Mouse (Mus musculus) forebrain, embryonic 16.5 days (tissue): Measurements from ENCODE around the gene Dus2. TPM values are rescaled to one million over a fixed set of nuclear protein-coding genes. Genes with fewer than 3 reads are reported as not detected.
A peak's percentile ranks its signal among the peaks of the same experiment; 100 is the strongest.

ENCODE experiments used
- ATAC-seq: fragments of 200-750 bp; cut with Nextera tagmentation; 2 replicates; pipeline ENCODE4 v1.8.0; 2017; ENCODE audit warnings: mild to moderate bottlenecking, moderate library complexity
- H3K27ac ChIP-seq: fragments of 300-500 bp; sonication (generic); 2 replicates; pipeline ENCODE4 v1.5.1; 2014; ENCODE audit warnings: low read length, control low read depth
- H3K27me3 ChIP-seq: fragments of 300-500 bp; sonication (generic); replicated peaks from 2 replicates; pipeline ENCODE4 v1.6.1; 2014; ENCODE audit warnings: low read length; ENCODE audit not compliant: control insufficient read depth, insufficient read depth
- H3K36me3 ChIP-seq: fragments of 300-500 bp; sonication (generic); 2 replicates; pipeline ENCODE4 v1.6.1; 2014; ENCODE audit not compliant: control insufficient read depth, insufficient read depth
- H3K4me1 ChIP-seq: fragments of 300-500 bp; sonication (generic); replicated peaks from 2 replicates; pipeline ENCODE4 v1.6.1; 2014; ENCODE audit warnings: low read length; ENCODE audit not compliant: control insufficient read depth, insufficient read depth
- H3K4me2 ChIP-seq: fragments of 300-500 bp; sonication (generic); 2 replicates; pipeline ENCODE4 v1.6.1; 2014; ENCODE audit warnings: mild to moderate bottlenecking, low read length, control low read depth
- H3K4me3 ChIP-seq: fragments of 300-500 bp; sonication (generic); replicated peaks from 2 replicates; pipeline ENCODE4 v1.5.1; 2014; ENCODE audit warnings: mild to moderate bottlenecking, low read length, control low read depth
- H3K9ac ChIP-seq: fragments of 300-500 bp; sonication (generic); replicated peaks from 2 replicates; pipeline ENCODE4 v1.6.1; 2014; ENCODE audit warnings: low read depth, low read length, control low read depth
- H3K9me3 ChIP-seq: fragments of 300-500 bp; sonication (generic); 2 replicates; pipeline ENCODE4 v1.6.1; 2016; ENCODE audit warnings: low read length; ENCODE audit not compliant: control insufficient read depth
- WGBS: fragments of 180-500 bp; shearing (Covaris S2); extraction: QIAGEN DNeasy Blood & Tissue Kit; methylation state at CpG from one replicate; pipeline ENCODE4 v1.1.7; 2014; 5-methylcytosine and 5-hydroxymethylcytosine counted together
- polyA plus RNA-seq: library from polyadenylated mRNA; unstranded; fragments of >200 nt; fragmentation: Nextera tagmentation; extraction: Ambion mirVana; gene quantifications from 2 replicates; pipeline ENCODE4 v1.2.1, GENCODE M21; 2015

Dus2 gene
- polyA plus RNA-seq, 1 experiment from 2014 or later, result 25.8 TPM

GRCm38 (mm10) chr8:105961101-105961500, 30.0 kb upstream of the Dus2 start:
- Histone ChIP-seq H3K4me3 (no peak overlapping the region), H3K4me1 (no peaks in the 10 kb centered on the region), H3K4me2 (no peak overlapping the region), H3K9ac (no peak overlapping the region), H3K27me3 (peaks cover 3% of the 10 kb centered on the region), H3K36me3 (no peaks in the 10 kb centered on the region), H3K27ac (no peak overlapping the region), H3K9me3 (no peaks in the 10 kb centered on the region)
- no peak for ATAC-seq
- 76% methylated on average over 14 of the region's 14 CpGs for WGBS

- Histone ChIP-seq H3K27ac (no peak overlapping the region), H3K9me3 (no peaks in the 10 kb centered on the region), H3K4me1 (no peaks in the 10 kb centered on the region), H3K4me3 (no peak overlapping the region), H3K27me3 (peaks cover 4% of the 10 kb centered on the region), H3K9ac (no peak overlapping the region), H3K36me3 (no peaks in the 10 kb centered on the region), H3K4me2 (no peak overlapping the region)
- no peak for ATAC-seq
- WGBS, result 85% methylated on average over 10 of the region's 10 CpGs
Measured at GRCm38 (mm10) chr8:105961536-105961935, 29.6 kb upstream of the Dus2 start.

- no peaks in the 10 kb centered on the region for H3K9me3 ChIP-seq
- no peak overlapping the region for H3K9ac ChIP-seq
- H3K4me2 ChIP-seq, result peak overlapping the region; percentile 67
Measured at GRCm38 (mm10) chr8:105964506-105965265, 26.5 kb upstream of the Dus2 start.

GRCm38 (mm10) chr8:105965266-105965904, 25.8 kb upstream of the Dus2 start:
- H3K27ac ChIP-seq, result no peak overlapping the region
- H3K9me3 ChIP-seq, result no peaks in the 10 kb centered on the region
- no peaks in the 10 kb centered on the region for H3K36me3 ChIP-seq
- H3K27me3 ChIP-seq, result peaks cover 15% of the 10 kb centered on the region
- H3K9ac ChIP-seq, result peak overlapping the region; percentile 70
- WGBS, result 3% methylated on average over 37 of the region's 40 CpGs
- no peaks in the 10 kb centered on the region for H3K4me1 ChIP-seq
- peak overlapping the region; percentile 59 for H3K4me3 ChIP-seq
- peak overlapping the region; percentile 67 for H3K4me2 ChIP-seq
- ATAC-seq, result peak; percentile 75

More at GRCm38 (mm10) chr8:105964506-105965265, 26.5 kb upstream of the Dus2 start:
- Histone ChIP-seq H3K36me3 (no peaks in the 10 kb centered on the region), H3K4me1 (no peaks in the 10 kb centered on the region), H3K4me3 (peak overlapping the region; percentile 59; the same call in 1 of the 2 replicates), H3K27ac (no peak overlapping the region), H3K27me3 (peaks cover 15% of the 10 kb centered on the region)
- 72% methylated on average over 12 of the region's 12 CpGs for WGBS
- ATAC-seq, result no peak

- H3K9ac ChIP-seq, result peak within 1 kb of the TSS; percentile 70
- under 1% methylated on average over 46 of the region's 47 CpGs for WGBS
- no peaks in the 10 kb centered on the region for H3K36me3 ChIP-seq
- H3K4me3 ChIP-seq, result peak within 1 kb of the TSS; percentile 59
- peak within 1 kb of the TSS; percentile 67 for H3K4me2 ChIP-seq
- peak; percentile 87 for ATAC-seq
- peaks cover 15% of the 10 kb centered on the region for H3K27me3 ChIP-seq
- no peaks in the 10 kb centered on the region for H3K9me3 ChIP-seq
- no peaks in the 10 kb centered on the region for H3K4me1 ChIP-seq
- H3K27ac ChIP-seq, result no peak within 1 kb of the TSS
Measured at GRCm38 (mm10) chr8:105965905-105966341, 25.2 kb upstream of the Dus2 start, which contains the start of gene Slc12a4. Slc12a4 (minus strand) TSS chr8:105966097.

- no peak overlapping the region for H3K4me3 ChIP-seq
- no peaks in the 10 kb centered on the region for H3K36me3 ChIP-seq
- no peak overlapping the region for H3K9ac ChIP-seq
- peaks cover 15% of the 10 kb centered on the region for H3K27me3 ChIP-seq
- 8% methylated on average over 19 of the region's 19 CpGs for WGBS
- no peak overlapping the region for H3K27ac ChIP-seq
- no peak overlapping the region for H3K4me2 ChIP-seq
- 0 out of 2 replicates have a peak, but pooled peaks have one; percentile 10 for ATAC-seq
- H3K9me3 ChIP-seq, result no peaks in the 10 kb centered on the region
- no peaks in the 10 kb centered on the region for H3K4me1 ChIP-seq
Measured at GRCm38 (mm10) chr8:105966692-105967311, 24.3 kb upstream of the Dus2 start.

GRCm38 (mm10) chr8:105969367-105969766, 21.8 kb upstream of the Dus2 start:
- Histone ChIP-seq H3K27ac (no peak overlapping the region), H3K9ac (no peak overlapping the region), H3K36me3 (no peaks in the 10 kb centered on the region), H3K4me2 (no peak overlapping the region), H3K27me3 (peaks cover 15% of the 10 kb centered on the region), H3K4me1 (no peaks in the 10 kb centered on the region), H3K9me3 (no peaks in the 10 kb centered on the region), H3K4me3 (no peak overlapping the region)
- no peak for ATAC-seq
- WGBS, result 64% methylated on average over 1 of the region's 1 CpGs

- no peaks in the 10 kb centered on the region for H3K4me1 ChIP-seq
- no peak overlapping the region for H3K4me2 ChIP-seq
- H3K9ac ChIP-seq, result no peak overlapping the region
- peaks cover 11% of the 10 kb centered on the region for H3K27me3 ChIP-seq
- ATAC-seq, result no peak
- no peak overlapping the region for H3K4me3 ChIP-seq
- H3K27ac ChIP-seq, result no peak overlapping the region
- no peaks in the 10 kb centered on the region for H3K36me3 ChIP-seq
- no peaks in the 10 kb centered on the region for H3K9me3 ChIP-seq
- WGBS, result 73% methylated on average over 8 of the region's 8 CpGs
Measured at GRCm38 (mm10) chr8:105971019-105971720, 20.0 kb upstream of the Dus2 start.

- ATAC-seq, result no peak
- Histone ChIP-seq H3K9me3 (no peaks in the 10 kb centered on the region), H3K27me3 (no peaks in the 10 kb centered on the region), H3K4me3 (no peak overlapping the region), H3K4me2 (no peak overlapping the region), H3K27ac (no peak overlapping the region), H3K9ac (no peak overlapping the region), H3K4me1 (no peaks in the 10 kb centered on the region), H3K36me3 (no peaks in the 10 kb centered on the region)
- WGBS, result 62% methylated on average over 7 of the region's 7 CpGs
Measured at GRCm38 (mm10) chr8:105975363-105975762, 15.8 kb upstream of the Dus2 start.
